Mouse (Mus musculus): ENCODE results near the gene Elp4.

Elp4 gene

DNA sequence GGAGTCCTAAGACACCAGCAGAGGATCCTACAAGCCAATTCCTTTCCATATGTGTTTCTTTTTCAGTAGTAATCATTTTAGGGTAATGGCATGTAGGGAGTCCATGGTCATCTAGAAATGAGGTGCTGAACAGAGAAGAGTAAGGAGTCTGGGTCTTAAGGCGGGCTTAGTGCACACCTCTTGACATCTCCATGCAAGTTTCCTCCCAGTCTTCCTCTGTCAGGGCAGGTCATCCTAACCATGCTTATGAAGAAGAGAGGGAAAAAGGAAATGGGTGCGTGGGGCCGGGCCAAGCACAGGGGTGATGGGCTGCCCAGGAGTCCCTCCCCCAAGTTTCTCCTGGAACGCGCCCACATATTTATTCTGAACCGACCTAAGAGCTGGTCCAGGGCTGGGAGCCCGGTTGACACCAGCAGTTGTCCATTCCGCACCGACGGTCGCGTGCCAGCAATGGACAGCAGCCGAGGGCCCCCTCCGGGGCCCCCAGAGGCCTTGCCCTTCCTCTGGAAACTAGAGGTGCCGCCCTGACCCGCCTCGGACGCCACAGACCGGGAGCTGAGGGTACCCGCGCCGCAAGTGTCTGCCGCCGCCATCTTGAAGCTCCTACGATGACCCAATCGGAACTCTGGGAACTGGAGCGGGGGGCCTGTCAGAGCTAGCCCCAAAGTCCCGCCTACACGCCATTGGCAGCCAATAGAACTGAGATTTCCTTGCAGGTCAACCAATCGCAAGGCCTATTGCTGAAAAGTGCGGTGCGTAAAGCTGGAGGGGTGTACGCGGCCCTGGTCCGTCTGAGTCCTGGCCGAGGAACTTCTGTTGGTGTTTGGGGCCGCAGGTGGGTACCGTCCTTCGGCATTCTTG is at the start of gene Elp4, which contains the start of gene Immp1l:
Gene Elp4 (minus strand): TSS at position 669 of the 861 bp plus-strand sequence.
Gene Immp1l (plus strand): TSS at position 743 of the 861 bp plus-strand sequence.
- DNase-seq (ENCODE audit: low read depth), result peak; percentile 94

DNA sequence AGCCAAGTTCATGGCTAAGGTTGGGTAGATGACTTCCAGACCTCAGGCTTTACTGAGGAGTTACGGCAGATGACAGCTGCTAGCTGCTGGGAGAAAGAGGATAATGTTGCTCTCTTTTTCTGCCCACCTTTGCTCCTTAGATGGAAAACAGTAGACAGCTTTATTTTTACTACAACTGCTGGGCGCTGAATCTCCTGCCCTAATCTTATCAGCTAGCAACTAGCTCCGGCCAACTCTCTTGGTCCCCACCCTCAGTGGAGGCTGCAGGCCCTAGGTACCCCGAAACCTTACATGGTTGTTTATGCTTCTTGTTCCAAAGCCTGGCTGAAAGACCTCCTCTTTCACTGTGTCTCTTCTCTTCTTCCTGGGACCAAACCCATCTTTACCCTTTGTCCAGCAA is 49.5 kb upstream of the Elp4 start:
- DNase-seq (ENCODE audit: low read depth), result no peak

DNA sequence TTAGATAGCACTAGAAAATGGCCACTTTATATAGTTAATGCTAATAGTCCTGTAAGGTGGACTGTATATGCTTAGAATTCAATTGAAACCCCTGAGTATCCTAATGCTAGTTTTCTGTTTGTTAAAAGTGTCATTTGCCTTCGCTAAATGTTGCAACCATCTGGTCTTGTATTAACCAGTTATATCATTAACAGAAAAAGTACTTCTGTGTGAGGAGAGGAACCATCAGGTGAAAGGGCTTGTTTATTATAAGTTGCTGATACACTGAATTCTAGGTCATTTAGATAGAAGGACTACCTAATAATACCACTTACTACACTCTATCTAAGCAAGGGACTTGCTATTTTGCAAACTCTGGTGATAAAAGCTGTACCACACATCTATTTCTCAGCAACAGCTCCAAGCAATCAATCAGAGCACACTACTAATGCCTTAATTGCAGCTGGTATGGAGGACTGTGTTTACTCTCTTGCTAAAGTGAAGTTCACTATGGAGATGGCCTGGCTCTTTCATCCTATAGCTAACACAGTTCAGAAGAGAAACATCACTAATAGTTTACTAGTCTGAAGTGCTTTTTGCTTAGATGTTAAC is 47.1 kb upstream of the Elp4 start:
- no peak for DNase-seq (ENCODE audit: low read depth)

DNA sequence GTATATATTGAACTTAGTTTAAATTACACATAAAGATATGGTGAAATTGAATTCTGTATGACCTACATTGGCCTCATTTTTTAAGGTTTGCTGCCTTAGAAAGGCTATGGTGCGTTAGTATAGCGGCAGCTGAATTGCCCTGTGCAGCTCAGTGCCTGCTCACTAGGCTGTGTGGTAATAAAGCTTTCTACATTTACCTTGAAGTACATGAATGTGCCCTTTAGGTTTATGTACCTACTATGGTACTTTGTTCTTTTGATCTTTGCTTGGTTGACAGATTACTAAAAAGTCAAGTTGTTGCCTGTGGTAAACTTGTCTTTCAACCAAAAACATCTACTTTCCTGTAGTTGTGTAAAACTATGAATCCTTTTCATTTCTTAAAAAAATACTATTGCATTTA is 45.8 kb upstream of the Elp4 start:
- DNase-seq (ENCODE audit: low read depth), result no peak

DNA sequence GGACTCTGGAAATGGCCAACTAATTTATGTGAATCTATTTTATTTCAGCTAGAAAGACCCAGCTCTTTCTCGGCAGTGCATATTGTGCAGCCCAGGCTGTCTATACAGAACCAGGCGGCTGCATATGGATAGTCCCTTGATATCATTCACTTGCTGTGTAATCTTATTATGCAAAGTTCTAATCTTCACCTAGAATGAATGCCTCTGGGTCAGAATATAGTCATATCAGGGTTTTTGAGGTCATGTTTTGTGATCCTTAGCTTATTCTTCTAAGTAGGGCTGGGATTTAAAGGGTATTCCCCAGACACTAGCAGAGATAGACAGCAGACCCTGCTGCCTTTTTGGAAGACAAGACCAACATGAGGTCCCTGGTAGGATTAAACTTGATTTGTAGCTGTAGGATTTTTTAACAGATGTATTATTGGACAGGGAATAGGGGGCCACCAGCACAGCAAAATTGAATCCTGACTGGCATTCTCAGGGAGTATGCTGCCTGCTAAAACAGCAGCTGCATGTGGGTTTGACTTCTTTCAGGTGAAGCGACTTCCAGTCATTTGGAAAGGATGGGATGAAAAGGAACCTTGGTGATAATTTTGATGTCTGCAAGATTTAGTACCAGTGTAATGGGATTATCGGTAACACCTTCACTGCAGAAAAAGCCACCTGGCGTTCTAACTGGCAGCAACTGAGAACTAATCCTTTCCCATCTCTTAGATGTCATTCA is 13.4 kb upstream of the Elp4 start:
- DNase-seq (ENCODE audit: low read depth), result no peak

DNA sequence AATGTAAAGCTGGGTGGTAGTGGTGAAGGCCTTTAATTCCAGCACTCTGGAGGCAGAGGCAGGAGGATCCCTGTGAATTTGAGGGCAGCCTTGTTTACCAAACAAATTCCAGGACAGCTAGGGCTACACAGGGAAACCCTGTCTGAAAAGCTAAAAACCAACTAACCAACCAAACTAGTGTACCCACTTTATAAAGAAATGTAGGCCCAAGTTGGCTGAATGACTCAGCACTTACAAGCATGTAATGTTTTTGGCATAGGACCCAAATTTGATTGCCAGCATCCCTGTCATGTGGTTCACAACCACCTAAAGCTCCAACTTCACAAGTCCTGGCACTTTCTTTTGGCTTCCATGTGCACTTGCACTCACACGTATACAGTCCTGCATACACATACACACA is 12.3 kb upstream of the Elp4 start:
- DNase-seq (ENCODE audit: low read depth), result no peak

DNA sequence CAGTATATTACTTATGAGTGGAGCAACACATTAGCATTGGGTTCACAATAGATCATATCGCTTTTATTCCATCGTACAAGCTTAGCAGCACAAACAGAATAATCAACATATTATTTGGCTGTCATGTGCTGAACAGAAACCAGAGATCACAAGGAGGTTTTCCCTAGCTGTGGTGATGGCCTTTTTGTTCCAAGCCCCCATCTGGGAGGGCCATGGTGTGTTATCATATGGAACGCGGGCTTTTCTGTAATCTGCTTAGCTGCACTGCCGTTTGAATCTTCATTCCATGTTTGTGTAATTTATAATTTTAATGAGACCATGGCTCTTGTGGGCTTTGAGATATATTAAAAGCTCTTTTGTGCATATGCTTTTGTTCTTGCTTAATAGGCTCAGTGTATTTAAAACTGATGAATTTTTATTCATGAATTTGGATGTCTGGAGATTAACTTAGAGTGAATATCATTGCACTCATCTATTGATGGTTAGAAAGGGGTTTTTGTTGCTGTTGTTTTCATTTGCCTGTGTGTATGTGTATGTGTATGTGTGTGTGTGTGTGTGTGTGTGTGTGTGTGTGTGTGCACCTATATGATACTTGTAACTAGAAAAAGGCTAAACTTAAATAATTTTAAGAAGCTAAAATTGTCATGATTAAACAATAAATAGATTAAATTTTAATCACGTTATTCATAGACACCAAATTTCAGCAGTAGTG is 9.4 kb upstream of the Elp4 start:
- no peak for DNase-seq (ENCODE audit: low read depth)

DNA sequence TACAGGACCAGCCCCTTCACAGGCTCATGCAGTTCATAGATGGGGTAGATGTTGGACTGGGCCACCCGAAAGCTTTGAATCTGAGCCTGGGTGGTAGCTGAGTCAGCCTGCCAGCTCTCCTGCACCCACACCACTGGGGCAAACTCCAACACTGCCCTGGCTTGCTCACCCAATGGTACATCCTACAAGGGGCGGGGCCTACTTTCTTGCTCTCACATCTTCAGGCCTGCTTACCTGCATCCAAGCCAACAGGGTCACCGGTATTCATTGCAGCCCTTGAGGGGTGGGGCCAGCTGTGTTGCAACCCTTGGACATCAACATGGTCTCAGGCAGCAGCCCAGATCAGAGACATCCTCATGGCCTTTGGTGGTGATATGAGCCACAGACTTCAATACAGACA is 6.2 kb upstream of the Elp4 start:
- no peak for DNase-seq (ENCODE audit: low read depth)

DNA sequence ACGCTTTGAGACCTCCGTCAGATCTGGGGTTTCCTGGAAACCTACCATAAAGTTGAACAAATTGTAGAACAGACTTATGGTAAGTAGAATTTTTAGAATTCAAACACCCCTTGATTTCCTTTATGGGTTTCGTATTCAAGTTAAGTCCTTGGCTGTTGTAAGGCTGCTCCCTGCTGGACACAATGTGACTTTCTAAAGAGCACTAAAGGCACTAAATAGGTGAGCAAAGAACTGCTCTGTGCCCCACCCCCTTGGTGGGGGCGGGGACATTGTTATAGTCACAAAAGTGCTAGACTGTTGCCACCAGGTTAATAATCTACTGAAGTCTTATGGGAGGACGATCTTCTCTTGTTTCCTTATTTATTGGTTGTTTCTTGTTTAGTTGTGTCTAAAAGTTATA is 4.0 kb upstream of the Elp4 start:
- DNase-seq (ENCODE audit: low read depth), result no peak

DNA sequence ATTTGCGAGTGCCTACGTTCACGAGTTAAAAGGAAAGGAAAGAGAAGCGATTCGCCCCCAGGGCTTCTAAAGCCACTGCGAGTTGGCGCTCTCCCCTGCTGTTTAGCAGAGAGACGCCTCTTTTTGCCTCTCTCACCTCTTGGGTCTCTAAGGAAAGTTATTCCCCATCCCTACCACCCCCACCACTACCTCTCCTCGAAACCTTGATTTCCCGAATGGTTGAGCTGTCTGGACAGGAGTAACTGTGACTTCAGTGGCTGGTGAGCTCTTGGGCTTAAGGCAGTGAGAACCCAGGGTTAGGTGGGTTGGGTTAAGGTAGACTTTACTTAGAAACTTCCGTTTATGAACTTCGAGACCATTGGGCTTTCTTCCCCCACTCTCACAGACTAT is 388 bp upstream of the Elp4 start:
- no peak for DNase-seq (ENCODE audit: low read depth)

DNA sequence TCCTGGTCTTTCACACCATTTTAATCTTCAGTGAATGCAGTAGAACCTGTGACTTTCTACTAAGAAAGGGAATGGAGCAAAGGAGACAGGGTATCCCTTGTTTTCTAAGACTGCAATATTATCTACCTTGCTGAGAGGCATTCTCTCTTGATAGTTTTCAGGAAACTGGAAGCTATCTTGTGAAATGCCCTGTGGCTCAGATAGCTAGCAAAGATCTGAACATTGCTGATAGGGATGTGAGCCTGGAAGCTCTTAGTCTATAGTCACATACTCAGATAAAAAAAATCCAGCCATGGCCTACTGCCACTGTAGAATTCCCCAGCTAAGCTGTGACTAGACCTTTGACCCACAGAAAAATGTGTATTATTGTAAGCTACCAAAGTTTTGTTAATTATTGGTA is 13.5 kb downstream of the Elp4 start:
- DNase-seq (ENCODE audit: low read depth), result no peak

DNA sequence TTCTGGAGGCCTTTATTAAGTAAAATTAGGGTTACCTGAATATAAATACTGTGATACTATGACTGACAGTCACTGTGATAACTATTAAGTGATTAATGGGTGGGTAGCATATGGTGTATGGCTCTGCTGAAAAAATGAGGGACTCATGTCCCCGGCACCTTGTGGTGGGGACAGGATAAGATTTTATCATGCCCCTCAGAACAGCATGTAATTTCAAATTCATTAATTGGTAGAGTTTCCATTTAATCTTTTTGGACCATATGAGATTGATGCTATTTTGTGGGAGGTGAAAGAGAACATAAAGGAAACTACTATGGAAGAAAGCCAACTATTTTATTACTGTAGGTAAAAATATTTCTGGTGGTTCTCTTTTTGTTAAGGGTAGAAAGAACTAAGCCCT is 31.0 kb downstream of the Elp4 start:
- no peak for DNase-seq (ENCODE audit: low read depth)

DNA sequence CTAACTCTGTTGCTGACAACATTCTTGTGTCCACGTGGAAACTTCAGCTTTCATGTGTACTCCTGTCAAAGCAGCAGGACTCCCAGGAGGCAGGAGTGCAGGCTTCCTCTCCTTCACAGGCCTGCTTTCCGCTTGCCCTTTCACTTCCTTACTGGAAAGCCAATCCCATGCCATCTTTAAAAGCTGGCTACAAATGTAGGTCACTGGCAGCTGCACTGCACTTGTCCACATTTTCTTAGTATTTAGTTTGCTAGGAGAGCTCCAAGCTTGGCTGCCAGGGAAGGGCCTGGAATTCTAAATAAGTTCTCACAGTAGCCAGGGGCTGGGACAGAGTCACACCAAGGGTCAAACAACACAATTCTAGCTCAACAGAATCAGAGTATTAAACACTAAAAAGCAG is 49.6 kb downstream of the Elp4 start:
- no peak for DNase-seq (ENCODE audit: low read depth)

DNA sequence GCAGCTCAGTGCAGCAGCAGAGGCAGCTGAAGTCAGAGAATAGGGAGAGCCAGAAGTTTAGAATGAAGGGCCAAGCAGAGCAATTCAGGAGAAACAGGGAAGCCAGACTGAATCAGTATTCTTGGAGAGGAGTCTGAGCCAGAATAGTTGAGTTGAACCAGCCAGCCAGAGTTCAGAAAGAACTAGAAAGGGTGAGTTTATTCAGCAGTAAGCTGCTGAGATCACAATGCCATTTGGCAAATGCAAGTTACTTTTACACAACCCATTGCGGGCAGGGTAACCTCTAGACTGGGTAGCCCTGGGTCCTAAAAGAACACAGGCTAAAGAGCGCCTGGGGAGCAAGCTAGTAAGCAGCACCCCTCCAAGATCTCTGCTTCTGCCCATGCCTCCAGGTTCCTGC is 51.4 kb downstream of the Elp4 start:
- DNase-seq (ENCODE audit: low read depth), result no peak

DNA sequence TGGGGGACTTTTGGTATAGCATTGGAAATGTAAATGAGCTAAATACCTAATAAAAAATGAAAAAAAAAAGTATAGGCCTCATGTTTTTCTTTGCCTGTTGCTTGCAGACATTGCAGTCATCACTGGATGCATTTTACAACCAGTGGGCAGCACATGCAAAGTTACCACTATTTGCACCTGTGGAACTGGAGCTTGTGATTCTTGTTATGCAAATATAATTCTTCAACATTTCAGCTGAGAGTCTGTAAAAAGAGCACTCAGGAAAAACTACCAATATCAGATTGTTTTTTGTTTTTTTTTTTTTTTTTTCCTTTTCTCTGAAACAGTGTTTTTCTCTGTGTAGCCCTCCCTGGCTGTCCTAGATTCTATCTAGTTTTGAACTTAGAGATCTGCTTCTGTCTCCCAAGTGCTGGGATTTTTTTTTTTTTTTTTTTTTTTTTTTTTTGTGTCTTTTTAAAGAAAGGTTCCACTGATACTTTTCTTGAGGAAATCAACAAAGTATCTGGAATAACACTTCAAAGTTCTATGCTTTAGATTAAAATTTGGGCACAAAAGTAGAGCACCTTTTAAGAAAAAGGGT is 52.6 kb downstream of the Elp4 start:
- no peak for DNase-seq (ENCODE audit: low read depth)

DNA sequence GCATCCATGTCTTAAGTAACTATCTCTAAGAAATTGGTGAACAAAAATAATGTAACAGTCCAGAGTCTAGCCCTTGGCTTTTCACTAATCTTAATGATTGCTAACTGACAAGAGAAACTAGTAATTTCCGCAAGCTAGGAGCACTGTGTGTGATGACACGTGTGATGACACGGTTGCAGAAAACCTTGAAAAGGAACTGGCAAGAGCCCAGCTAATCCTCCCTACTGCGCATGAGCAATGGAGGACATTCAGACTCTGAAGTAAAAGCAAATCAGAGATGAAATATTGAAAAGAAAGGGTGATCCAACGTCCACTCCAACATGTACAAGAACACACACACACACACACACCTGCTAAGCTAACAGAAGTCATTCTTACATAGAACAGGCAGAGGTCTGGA is 61.2 kb downstream of the Elp4 start:
- DNase-seq (ENCODE audit: low read depth), result no peak

DNA sequence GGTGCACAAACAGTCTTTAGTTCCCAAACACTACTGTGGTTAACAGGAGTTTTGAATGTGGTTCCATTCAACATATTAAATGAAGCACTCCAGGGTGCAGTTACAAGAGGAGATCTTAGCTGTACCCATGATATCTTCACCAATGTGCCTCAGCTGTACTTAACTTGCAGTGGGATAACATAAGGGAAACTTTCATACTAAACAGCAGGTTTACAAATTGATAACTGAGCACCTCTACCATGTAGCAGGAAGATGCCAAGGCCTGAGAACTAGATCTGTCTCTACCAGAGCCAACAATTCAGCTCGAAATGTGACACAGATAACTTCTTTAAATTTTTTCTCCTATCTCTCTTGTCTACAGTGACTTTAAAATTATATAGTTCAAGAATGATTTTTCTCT is 86.4 kb downstream of the Elp4 start:
- DNase-seq (ENCODE audit: low read depth), result no peak

DNA sequence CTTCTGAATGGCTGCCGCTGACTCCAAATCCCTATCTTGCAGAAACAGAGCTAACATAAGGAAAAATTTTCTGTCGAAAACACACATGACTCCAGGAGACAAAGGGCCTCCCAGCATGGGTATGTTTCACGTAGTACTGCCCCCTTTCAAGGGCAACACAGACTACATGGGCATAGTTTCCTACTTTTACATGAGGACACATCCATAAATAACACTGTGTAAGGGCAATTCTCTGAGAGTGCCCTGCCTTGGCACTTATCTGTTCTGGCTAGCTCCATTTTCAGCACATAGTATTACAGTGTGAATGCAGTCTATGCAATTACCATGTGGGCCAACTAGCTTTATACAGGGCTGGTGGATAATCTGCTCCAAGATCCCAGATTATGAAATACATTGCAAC is 89.2 kb downstream of the Elp4 start:
- DNase-seq (ENCODE audit: low read depth), result no peak

DNA sequence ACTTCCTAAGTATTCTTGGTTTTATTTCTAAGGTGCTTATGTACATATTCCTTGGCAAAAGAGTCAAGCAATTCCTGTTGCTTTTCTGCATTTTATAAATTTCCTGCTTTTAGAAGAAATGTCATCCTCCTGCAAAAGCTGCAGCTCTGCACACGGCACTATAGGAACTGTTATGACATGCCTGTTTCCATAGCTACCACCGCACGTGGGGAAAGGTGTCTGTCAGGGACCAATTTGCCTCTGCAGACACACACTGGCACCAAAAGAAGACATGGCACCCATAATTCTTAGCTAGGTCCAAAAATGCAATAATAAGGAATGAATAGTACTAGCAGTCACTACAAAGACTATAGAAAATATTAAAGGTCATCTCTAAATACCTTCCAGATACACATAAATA is 91.3 kb downstream of the Elp4 start:
- DNase-seq (ENCODE audit: low read depth), result no peak

DNA sequence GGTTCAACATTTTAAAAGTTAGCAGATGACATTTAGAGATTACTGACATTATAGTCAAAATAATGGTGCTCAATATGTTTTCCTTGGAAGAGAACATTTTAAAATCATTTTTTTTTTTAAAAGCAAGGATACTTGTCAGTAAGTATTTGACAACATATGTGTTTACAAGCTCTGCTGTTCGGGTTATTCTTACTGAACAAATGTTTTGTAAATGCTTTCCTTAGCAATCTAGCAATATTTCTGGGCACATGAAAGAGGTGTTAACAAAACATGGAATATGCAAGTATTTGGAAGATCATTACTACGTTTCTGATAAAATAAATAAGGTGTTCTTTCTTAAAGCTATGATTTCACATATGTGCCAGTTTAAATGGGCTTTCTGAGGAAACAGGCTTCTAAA is 94.1 kb downstream of the Elp4 start:
- no peak for DNase-seq (ENCODE audit: low read depth)

DNA sequence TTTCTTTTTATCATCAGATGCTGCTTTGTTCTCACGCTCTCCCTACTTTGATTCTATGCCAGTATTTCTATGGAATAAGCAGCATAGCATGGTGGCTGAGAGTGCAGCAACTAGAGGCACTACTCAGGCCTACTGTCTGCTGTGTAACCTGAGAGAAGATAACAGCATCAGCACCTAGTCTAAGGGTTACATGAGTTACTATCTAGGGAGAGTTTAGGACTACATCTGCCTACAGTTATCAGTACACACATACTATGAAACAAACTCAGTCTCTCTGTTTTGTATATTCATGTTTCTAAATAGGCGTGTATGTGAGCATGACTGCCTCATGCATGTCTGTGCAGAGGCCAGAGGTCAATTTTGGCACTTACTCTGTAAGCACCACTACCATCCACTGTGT is 97.8 kb downstream of the Elp4 start:
- DNase-seq (ENCODE audit: low read depth), result no peak

DNA sequence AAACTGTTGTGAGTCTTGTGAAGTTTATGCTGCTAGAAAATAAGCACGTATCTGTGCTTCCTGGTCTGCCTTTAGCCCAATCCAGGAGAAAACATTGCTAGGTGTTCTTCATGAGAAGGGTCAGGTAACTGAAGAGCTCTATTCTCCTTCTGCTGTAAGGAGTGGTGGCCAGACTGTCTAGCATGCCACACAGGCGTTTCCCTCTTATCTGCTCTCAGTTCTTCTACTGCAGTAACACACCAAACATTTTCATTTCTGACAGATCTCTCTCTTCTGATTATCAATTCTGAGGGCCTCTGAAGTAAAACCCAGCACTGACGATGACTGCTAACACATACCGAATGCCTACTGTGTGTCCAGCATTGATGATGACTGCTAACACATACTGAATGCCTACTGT is 98.3 kb downstream of the Elp4 start:
- no peak for DNase-seq (ENCODE audit: low read depth)

Measured in c-Kit-positive CD71-negative TER-119-negative erythroid progenitor cells, embryonic 14.5 days (primary cell).